Mouse (Mus musculus): ENCODE results near the gene Pid1.

DNA sequence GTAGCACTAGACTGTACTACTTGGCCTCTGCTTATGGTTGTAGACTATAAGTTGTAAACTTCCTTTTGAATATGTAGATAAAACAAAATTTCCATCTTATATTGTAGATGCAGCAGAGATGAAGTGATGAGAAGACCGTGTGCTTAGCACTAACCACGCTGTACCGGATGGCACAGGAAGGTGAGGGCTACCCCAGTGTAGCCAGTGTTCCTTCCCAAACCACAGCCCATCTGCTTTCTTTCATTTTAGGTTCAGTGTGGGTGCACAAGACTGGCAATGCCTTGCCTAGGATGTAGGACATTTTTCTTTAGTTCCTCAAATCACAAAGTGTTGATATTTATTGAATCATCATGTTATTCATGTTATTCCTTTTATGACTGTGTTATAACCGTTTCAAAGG, 160.5 kb downstream of the Pid1 start:
- no peak for TF ChIP-seq CTCF (IDR thresholded peaks at IDR 0.05; ENCODE audit: extremely low read depth, insufficient read length, insufficient replicate concordance, low read depth, low read length)
- TF ChIP-seq POLR2A (IDR thresholded peaks at IDR 0.05; ENCODE audit: low read depth, low read length), result no peak

Data from small intestine, adult 2 months (tissue).